Mouse (Mus musculus): ENCODE measurements around the gene Akt2.

The Akt2 gene

DNA sequence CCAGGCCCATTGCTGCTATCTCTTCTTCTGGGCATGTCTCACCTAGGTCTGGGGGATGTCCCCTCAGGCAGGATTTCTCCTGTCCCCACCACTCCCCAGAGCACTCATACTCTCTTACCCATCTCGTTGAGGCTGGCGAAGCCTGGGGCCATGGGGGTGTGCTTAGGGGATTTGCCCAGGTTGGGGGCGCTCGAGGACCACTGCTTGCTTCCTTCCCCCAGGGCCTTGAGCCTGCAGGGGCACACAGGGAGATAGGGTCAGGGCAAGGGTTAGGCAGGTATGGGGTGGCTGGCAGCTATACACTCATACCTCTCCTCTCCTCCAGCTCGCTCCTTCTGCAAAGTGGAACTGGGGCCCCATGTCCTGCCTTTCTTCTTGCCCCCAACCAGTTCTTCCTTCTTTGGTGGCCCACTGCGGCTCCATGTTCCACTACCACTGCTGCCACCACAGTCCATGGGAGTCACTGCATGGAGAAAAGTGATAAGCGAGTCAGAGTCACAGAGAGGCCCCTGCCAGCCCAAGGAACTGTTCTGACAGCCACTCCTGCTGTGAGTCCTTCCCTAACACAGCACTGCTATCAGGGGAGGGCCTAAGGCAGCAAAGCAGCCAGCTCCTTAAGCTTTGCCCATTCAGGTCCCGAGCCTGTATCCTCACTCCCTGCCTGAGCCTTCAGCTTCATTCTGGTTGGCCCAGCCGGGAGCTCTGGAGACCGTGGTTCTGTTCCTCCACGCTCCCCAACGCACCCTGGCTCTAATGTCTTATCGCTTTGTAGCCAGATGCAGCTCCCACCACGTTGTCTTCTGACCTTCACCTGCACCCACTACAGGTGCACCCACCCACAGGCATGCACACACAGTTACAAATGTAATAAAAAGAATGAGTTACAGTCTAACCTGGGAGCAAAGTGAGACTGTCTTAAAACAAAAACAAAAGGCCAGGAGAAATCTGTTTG lies 67.6 kb downstream of the Akt2 start:
- no peak for DNase-seq (ENCODE audit: low spot score in 2 of 2)

GRCm38 (mm10) chr7:27662038-27662437 lies 70.7 kb downstream of the Akt2 start:
- DNase-seq (ENCODE audit: low spot score in 2 of 2) = no peak

GRCm38 (mm10) chr7:27673064-27673574 lies 81.8 kb downstream of the Akt2 start:
- no peak for DNase-seq (ENCODE audit: low spot score in 2 of 2)

- DNase-seq (ENCODE audit: low spot score in 2 of 2) = no peak
Observed at GRCm38 (mm10) chr7:27673575-27674131, 82.3 kb downstream of the Akt2 start.

DNA sequence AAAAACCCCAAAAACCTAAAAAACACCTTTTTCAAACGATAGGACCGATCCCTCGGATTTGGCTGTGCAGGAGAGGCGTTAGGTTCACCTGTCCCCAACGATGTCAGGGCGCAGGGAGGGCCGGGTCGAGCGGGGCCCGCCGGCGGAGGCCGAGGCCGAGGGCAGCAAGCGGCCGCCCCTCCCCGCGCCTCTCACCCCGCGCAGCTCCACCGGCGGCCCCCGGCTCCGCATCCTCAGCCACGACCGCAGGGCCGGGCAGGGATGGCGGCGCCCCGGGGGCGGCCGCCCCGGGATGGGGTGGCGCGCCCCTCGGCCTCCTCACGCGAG lies 82.8 kb downstream of the Akt2 start:
- no peak for DNase-seq (ENCODE audit: low spot score in 2 of 2)

GRCm38 (mm10) chr7:27674522-27675221 lies 83.3 kb downstream of the Akt2 start, which contains the start of gene Map3k10:
Map3k10 (minus strand) TSS chr7:27674598.
- DNase-seq (ENCODE audit: low spot score in 2 of 2) = peak; percentile 90 to 95

DNA sequence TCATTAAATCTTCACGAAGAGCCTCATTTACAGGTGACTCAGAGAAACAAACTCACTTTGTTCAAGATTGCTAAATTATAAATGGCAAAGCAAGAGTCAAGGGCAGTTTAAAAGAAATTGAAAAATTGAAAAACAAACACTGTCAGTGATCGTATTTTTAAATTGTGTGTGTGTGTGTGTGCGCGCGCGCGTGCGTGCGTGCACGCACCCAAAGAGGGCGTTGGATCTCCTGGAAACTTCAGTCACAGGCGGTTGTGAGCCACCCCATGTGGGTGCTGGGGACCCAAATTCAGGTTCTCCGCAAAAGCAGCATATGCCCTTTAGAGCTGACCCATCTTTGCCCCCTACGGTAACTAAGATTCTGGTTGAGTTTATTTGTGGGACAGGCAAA lies 83.9 kb downstream of the Akt2 start:
- DNase-seq (ENCODE audit: low spot score in 2 of 2) = no peak

DNA sequence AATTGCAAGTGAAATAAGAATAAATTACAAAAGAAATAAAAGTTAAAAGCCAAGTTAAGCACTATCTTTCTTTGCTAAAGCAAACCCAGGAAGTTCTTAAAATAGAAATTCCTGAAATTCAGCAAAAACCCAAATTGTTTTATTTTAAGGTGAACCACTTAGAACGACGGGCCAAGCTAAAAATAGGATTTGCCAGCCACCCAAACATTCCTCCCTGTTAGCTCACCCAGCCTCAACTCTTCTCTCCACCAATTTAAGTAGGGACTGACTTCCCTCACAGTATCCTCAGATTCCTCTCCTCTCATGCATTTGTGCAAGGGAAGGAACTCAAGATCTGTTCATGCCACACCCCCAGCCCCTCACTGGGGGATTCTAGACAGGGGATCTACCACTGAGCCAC lies 91.9 kb downstream of the Akt2 start:
- DNase-seq (ENCODE audit: low spot score in 2 of 2) = no peak

DNA sequence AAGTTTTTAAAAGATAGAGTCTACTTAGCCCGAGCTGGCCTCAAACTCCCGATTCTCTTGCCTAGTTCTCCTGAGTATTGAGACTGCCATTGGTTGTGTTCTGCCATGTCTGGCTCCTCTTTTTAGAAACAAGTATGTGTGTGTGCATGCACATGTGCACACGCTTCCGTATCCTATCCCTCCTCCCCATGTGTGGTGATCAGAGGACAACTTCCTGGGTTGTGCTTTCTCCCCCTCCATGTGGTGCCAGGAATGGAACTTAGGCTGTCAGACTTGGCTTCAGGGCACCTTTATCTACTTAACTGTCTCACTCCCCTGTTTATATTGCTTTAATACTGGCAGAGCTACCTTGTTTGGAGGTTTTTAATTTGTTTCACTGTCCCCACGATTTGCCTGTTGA lies 93.9 kb downstream of the Akt2 start:
- no peak for DNase-seq (ENCODE audit: low spot score in 2 of 2)

- no peak for DNase-seq (ENCODE audit: low spot score in 2 of 2)
Observed at GRCm38 (mm10) chr7:27685681-27686080, 94.3 kb downstream of the Akt2 start.

- no peak for DNase-seq (ENCODE audit: low spot score in 2 of 2)
Observed at GRCm38 (mm10) chr7:27687043-27687442, 95.7 kb downstream of the Akt2 start.

- DNase-seq (ENCODE audit: low spot score in 2 of 2) = no peak
Observed at GRCm38 (mm10) chr7:27687836-27688235, 96.5 kb downstream of the Akt2 start.

DNA sequence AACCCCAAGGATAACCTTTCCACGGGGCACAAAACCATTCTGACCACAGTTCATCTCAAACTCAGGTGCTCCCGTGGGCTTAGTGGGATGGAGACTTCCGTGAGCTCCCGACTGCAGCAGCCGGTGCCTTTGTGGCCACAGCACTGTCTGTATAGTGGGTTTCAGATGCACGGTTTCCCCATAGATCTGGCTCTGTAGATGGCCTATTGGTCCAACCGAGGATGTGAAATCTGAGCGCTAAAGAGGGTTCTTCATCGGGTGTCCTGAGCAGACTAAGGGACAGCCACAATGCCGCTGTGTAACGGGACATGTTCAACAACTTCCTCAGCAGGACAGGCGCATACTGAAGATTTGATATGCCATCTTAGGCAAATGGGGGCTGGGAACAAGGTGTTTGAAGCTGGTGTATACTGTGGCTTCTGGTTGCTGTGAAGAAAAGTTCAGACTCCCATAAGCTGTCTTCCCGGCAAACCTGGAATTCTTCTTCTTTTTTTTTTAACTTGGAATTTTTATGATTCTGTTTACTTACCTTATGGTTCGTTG lies 97.0 kb downstream of the Akt2 start:
- no peak for DNase-seq (ENCODE audit: low spot score in 2 of 2)

DNA sequence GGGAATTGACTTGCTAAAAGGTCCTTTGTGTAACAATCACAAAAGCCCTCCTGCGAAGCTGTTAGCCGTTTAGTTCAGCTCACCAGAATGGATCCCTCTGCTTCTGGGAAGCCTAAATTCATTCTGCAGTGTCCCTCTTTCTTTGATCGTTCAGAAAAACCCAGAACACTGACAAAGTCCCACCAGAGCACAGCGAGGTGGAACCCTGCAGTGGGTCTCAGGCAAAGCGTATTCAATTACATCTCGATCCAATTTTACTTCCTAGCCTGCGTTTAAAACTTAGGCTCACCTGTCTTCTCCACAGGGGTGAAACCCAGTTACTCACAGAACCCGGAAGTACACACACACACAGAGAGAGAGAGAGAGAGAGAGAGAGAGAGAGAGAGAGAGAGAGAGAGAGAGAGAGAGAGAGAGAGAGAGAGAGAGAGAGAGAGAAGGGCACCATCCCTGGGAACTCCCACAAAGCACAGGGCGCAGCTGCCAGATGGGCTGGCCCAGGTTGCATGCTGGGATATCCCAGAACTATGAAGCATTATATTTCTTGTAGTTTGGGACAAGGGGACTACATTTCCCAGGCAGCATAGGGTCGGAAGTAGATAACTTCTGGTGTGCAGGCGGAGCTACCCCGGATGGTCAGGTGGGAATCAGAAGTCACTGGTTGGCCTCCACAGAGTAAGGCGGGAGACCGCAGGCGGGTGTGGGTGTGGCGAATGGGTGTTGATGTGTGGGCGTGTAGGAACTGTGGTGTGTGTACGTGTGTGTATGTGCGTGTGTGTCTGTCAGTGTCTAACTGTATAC lies 97.7 kb downstream of the Akt2 start, which contains the start of gene Zfp607b:
Zfp607b (plus strand) TSS at position 526 of the 798 bp plus-strand sequence.
- peak; percentile 89 to 96 for DNase-seq (ENCODE audit: low spot score in 2 of 2)

All from frontal cortex, postnatal 10 days (tissue).